Mouse (Mus musculus) C2C12 (cell line): ENCODE measurements around the gene Ufsp1.

ENCODE experiments used
- CEBPB ChIP-seq: IDR thresholded peaks from one replicate; pipeline ENCODE4 v1.6.1; 2011; ENCODE audit warnings: low read depth, mild to moderate bottlenecking, control low read depth, moderate library complexity
- CTCF ChIP-seq: IDR thresholded peaks from one replicate; pipeline ENCODE4 v1.5.1; 2011; ENCODE audit not compliant: control insufficient read depth, insufficient read depth, insufficient read length
- FOSL1 ChIP-seq: IDR thresholded peaks from one replicate; pipeline ENCODE4 v1.8.0; 2011; ENCODE audit warnings: mild to moderate bottlenecking, low read length; ENCODE audit not compliant: poor library complexity, insufficient read depth, severe bottlenecking
- MAX ChIP-seq: IDR thresholded peaks from one replicate; pipeline ENCODE4 v1.6.1; 2011; ENCODE audit warnings: mild to moderate bottlenecking, control low read depth
- MYOD1 ChIP-seq: IDR thresholded peaks from one replicate; pipeline ENCODE4 v1.6.1; 2011; ENCODE audit warnings: low read depth; ENCODE audit not compliant: control insufficient read depth, insufficient read length
- MYOG ChIP-seq: IDR thresholded peaks from one replicate; pipeline ENCODE4 v1.6.1; 2011; ENCODE audit not compliant: control insufficient read depth, insufficient read length; ENCODE audit errors: extremely low read depth
- USF1 ChIP-seq: IDR thresholded peaks from one replicate; pipeline ENCODE4 v1.6.1; 2011; ENCODE audit warnings: low read depth, mild to moderate bottlenecking, control low read depth, moderate library complexity

DNA sequence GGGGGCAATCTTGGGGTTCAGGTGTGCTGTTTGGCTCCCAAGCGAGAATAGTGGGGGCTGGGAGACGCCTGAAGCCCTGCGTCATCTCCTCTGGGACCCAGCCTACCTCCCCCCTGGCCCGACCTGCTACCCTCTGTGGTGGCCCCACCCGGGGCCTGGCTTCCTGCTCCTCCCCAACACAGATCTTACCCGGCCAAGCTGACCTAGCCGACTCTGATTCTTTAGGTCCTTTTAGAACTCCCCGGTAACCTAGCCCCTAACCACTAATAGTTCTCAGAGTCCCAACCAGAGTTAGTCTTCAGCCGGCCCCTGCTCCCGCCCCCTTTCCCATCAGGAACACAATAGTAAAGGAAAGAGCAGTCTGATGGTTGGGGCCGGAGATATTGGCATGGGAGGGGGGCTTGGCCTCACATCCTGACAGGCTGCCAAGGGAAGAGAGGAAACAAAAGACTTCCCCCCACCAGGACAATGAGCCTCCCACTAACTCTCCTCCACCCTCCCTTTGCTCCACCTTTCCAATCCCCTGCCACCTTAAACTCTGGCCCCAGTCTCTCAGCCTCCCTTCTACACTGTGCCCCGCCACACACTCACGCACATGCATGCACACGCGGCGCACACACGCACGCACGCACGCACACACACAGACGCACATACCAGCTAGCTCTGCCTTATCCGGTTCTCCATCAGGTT, 45.0 kb downstream of the Ufsp1 start:
- TF ChIP-seq CTCF (no peak), MYOD1 (no peak), USF1 (no peak), MAX (no peak), CEBPB (no peak), FOSL1 (no peak), MYOG (no peak)
